Mouse (Mus musculus) thymus, postnatal 14 days (tissue): ENCODE data around the gene Tbx5.

ENCODE experiments used
- DNase-seq: peaks from one replicate; pipeline ENCODE4 v3.0.0; 2021

Tbx5 gene

GRCm38 (mm10) chr5:119810994-119811690, 21.3 kb upstream of the Tbx5 start:
- DNase-seq = no peak

GRCm38 (mm10) chr5:119815247-119815646, 17.2 kb upstream of the Tbx5 start:
- DNase-seq = no peak

GRCm38 (mm10) chr5:119820452-119820851, 12.0 kb upstream of the Tbx5 start:
- DNase-seq = no peak

- no peak for DNase-seq
Measured at GRCm38 (mm10) chr5:119821506-119821905, 11.0 kb upstream of the Tbx5 start.

GRCm38 (mm10) chr5:119827341-119827740, 5.1 kb upstream of the Tbx5 start:
- DNase-seq = no peak

- DNase-seq = no peak
Measured at GRCm38 (mm10) chr5:119830611-119831010, 1.9 kb upstream of the Tbx5 start.

GRCm38 (mm10) chr5:119831201-119831771, 1.2 kb upstream of the Tbx5 start:
- DNase-seq = no peak

- DNase-seq = no peak
Measured at GRCm38 (mm10) chr5:119831791-119832478, 533 bp upstream of the Tbx5 start.

- no peak for DNase-seq
Measured at GRCm38 (mm10) chr5:119833223-119834030, 959 bp downstream of the Tbx5 start.

GRCm38 (mm10) chr5:119834031-119834403, 1.5 kb downstream of the Tbx5 start:
- DNase-seq = no peak

GRCm38 (mm10) chr5:119835053-119835867, 2.8 kb downstream of the Tbx5 start:
- no peak for DNase-seq

- no peak for DNase-seq
Measured at GRCm38 (mm10) chr5:119835868-119836209, 3.4 kb downstream of the Tbx5 start.

GRCm38 (mm10) chr5:119836618-119837305, 4.3 kb downstream of the Tbx5 start:
- no peak for DNase-seq

GRCm38 (mm10) chr5:119837306-119837675, 4.8 kb downstream of the Tbx5 start:
- DNase-seq = no peak

- DNase-seq = no peak
Measured at GRCm38 (mm10) chr5:119837861-119838260, 5.4 kb downstream of the Tbx5 start.

GRCm38 (mm10) chr5:119838441-119838840, 6.0 kb downstream of the Tbx5 start:
- no peak for DNase-seq

- no peak for DNase-seq
Measured at GRCm38 (mm10) chr5:119839156-119839555, 6.7 kb downstream of the Tbx5 start.

- DNase-seq = no peak
Measured at GRCm38 (mm10) chr5:119839616-119840368, 7.3 kb downstream of the Tbx5 start.

GRCm38 (mm10) chr5:119840404-119840803, 7.9 kb downstream of the Tbx5 start:
- DNase-seq = no peak

- DNase-seq = no peak
Measured at GRCm38 (mm10) chr5:119841634-119842420, 9.4 kb downstream of the Tbx5 start.
